Mouse (Mus musculus): Measurements from ENCODE around the gene Neurod2. TPM values are rescaled to one million over a fixed set of nuclear protein-coding genes. Genes with fewer than 3 reads are reported as not detected.

The Neurod2 gene
- total and polyA plus RNA-seq, 2 experiments from 2014 or later: 3.3 to 24.4 TPM

DNA sequence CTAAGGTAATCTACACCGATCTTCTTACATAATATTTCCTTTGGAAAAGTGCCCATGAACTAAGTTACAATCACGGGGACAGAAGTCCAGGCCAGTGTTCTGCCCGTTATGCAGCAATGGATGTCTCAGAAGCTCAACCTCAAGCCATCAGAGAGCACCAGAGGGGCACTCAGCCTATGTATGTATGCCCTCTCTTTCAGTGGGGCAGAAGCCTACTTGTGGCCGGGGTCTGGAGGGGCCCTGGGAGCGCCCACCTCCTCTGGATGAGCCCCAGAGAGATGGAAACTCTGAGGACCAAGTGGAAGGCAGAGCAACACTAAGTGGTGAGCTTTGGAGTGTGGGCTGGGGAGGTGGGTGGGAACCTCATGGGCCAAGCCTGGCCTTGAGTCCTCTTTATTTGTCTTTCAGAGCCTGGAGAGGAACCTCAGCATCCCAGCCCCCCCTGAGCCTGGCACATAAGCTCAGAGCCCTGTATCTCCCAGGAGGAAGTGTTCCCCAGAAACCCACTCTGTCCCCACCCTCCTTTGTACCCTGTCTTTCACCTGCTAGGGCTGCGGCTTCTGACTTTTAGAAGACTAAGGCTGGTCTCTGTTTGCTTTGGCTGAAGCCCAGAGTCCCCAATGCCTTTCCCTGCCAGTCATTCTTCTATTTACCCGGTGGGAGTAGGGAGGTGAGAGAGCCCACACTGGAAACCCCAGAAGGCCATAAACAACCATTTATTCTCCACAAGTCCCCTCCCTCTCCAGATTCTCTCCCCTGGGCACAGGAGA is 27.4 kb upstream of the Neurod2 start:
- no peak overlapping the region for H3K4me3 ChIP-seq (ENCODE audit: low read depth, low read length)
- no peak for TF ChIP-seq CTCF (IDR thresholded peaks at IDR 0.05)
- H3K4me1 ChIP-seq (ENCODE audit: insufficient read depth, low read length): peaks cover 16% of the 10 kb centered on the region
- peaks cover 12% of the 10 kb centered on the region; the same call in 1 of the 2 replicates for H3K27me3 ChIP-seq (ENCODE audit: insufficient read depth, low read length)
- H3K36me3 ChIP-seq (ENCODE audit: insufficient read depth, low read length): no peaks in the 10 kb centered on the region
- H3K9ac ChIP-seq (replicated peaks; ENCODE audit: low read length, poor library complexity, severe bottlenecking): no peak overlapping the region
- WGBS: 77% methylated on average over 7 of the region's 7 CpGs
- H3K27ac ChIP-seq (ENCODE audit: low read depth, low read length): no peak overlapping the region
- H3K9me3 ChIP-seq (ENCODE audit: low read length): no peaks in the 10 kb centered on the region
- ATAC-seq (ENCODE audit: low FRiP score) (no peak), DNase-seq (ENCODE audit: low spot score) (no peak)
- H3K4me2 ChIP-seq (ENCODE audit: low read depth, low read length, poor library complexity, severe bottlenecking): no peak overlapping the region

DNA sequence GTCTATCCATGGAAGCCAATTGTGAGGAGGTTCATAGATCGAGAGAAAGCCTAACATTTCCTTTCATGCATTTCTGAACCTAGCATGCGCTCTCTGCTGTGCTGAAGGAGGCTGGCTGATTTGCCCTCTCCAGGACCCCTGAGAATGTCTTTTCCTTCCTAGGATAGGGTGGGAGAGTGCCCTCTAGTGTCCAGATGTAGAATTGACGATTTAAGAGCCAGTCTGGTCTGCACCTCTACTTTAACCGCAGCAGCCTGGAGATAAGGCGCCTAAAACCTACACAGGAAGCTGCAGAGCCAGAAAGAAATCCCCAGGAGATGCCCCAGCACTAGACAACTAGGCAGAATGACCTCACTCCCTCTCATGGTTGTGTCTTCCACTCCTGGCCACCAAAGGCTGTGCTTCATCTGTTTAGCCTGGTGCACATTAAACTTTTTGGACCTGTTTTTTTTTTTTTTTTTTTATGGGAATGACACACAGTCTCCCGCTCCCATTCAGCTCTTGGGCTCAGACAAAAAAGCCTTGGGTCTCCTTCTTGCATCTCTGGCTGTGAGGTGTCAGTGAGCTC is 26.4 kb upstream of the Neurod2 start:
- Histone ChIP-seq H3K36me3 (ENCODE audit: insufficient read depth, low read length) (no peaks in the 10 kb centered on the region), H3K4me1 (ENCODE audit: insufficient read depth, low read length) (peaks cover 15% of the 10 kb centered on the region), H3K4me2 (ENCODE audit: low read depth, low read length, poor library complexity, severe bottlenecking) (no peak overlapping the region), H3K27me3 (ENCODE audit: insufficient read depth, low read length) (peaks cover 16% of the 10 kb centered on the region; the same call in 1 of the 2 replicates), H3K9ac (replicated peaks; ENCODE audit: low read length, poor library complexity, severe bottlenecking) (no peak overlapping the region), H3K9me3 (ENCODE audit: low read length) (no peaks in the 10 kb centered on the region), H3K4me3 (ENCODE audit: low read depth, low read length) (no peak overlapping the region), H3K27ac (ENCODE audit: low read depth, low read length) (no peak overlapping the region)
- peak; percentile 88 for TF ChIP-seq CTCF (IDR thresholded peaks at IDR 0.05)
- ATAC-seq (ENCODE audit: low FRiP score) (no peak), DNase-seq (ENCODE audit: low spot score) (peak; percentile 86)
- 9% methylated on average over 6 of the region's 6 CpGs for WGBS

DNA sequence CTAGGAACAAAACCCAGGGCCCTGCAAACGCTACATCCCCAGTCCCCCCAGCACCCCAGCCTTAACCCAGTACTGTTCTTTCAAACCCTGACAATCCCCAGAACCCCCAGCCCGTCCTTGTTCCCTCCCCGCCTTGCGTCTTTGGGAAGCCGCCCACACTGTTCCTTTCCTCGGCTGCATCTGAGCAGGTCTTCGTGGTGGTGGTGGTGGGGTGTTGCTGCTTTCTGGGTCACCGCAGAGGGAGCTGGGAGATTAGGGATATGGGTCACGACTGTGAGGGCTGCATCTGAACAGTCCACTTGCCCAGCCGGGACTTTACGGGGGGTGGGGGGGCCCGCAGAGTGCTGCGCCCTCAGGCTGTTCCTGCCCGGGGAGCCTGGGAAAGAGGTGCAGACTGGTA is 25.0 kb upstream of the Neurod2 start:
- Histone ChIP-seq H3K9ac (replicated peaks; ENCODE audit: low read length, poor library complexity, severe bottlenecking) (no peak overlapping the region), H3K4me3 (ENCODE audit: low read depth, low read length) (no peak overlapping the region), H3K36me3 (ENCODE audit: insufficient read depth, low read length) (no peaks in the 10 kb centered on the region), H3K27ac (ENCODE audit: low read depth, low read length) (no peak overlapping the region), H3K9me3 (ENCODE audit: low read length) (no peaks in the 10 kb centered on the region), H3K4me2 (ENCODE audit: low read depth, low read length, poor library complexity, severe bottlenecking) (no peak overlapping the region), H3K4me1 (ENCODE audit: insufficient read depth, low read length) (peaks cover 6% of the 10 kb centered on the region), H3K27me3 (ENCODE audit: insufficient read depth, low read length) (peaks cover 27% of the 10 kb centered on the region)
- no peak for DNase-seq (ENCODE audit: low spot score)
- WGBS: 66% methylated on average over 14 of the region's 14 CpGs
- ATAC-seq (ENCODE audit: low FRiP score): no peak
- TF ChIP-seq CTCF (IDR thresholded peaks at IDR 0.05): no peak

DNA sequence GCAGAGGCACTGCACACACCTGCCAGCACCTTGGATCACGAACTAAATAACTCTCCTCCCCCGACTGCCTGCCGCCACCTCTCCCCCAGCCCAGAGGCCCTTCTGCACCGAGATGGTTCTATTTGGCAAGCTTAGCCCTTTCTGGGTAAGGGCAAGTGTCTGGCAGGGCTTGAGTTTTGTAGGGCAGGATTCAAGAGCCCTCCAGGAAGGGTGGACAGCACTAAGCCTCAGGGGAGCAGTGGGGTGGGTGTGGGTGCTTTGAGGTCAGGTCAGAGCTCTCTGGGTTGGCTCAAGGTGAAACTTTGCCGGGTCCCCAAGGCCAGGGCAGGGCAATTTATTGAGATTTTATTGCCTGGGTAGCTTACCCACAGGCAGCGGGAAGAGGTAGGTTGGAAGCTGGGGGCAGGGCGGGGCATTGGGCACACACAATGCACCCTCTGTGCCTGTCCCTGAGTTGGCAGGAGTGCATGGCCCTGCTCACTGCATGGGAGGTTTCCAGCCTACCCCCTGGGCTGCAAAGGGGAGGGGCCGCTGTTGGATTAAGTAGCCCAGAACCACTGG is 24.3 kb upstream of the Neurod2 start:
- DNase-seq (ENCODE audit: low spot score): no peak
- 39% methylated on average over 8 of the region's 8 CpGs for WGBS

DNA sequence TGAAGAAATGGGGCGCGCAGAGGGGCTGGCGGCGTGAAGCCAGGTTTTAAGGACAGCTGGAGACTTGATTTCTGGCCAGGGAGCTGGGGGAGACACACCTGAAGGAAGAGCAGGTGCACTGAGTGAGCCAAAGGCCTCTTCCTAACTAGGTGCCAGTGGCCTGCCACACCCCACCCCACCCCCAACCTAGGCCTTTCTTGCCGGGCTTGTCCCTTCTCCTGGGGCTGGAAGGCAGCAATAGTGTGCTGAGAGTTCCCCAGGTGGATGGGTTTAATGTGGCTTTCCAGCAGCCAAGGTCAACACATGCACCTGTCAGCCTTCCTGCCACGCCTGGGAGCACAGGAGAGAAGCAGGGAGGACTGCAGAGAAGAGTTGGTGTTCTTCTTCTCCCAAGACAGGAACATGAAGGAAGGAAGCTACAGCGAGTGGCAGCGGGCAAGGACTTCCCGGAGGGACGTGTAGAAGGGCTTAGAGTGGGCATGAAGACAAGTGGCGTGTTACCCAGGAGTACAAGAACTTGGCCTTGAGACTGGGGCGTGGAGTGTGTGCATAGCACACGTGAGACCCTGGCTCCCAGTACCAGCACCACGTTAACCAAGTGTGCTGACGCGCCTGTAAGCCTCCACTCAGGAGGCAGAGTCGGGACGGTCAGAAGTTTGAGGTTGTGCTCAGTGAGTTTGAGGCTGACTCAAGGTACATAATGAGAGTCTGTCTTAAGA is 23.0 kb upstream of the Neurod2 start:
- Histone ChIP-seq H3K27ac (ENCODE audit: low read depth, low read length) (no peak overlapping the region), H3K4me1 (ENCODE audit: insufficient read depth, low read length) (no peaks in the 10 kb centered on the region), H3K9me3 (ENCODE audit: low read length) (no peaks in the 10 kb centered on the region), H3K9ac (replicated peaks; ENCODE audit: low read length, poor library complexity, severe bottlenecking) (no peak overlapping the region), H3K4me3 (ENCODE audit: low read depth, low read length) (no peak overlapping the region), H3K36me3 (ENCODE audit: insufficient read depth, low read length) (no peaks in the 10 kb centered on the region), H3K4me2 (ENCODE audit: low read depth, low read length, poor library complexity, severe bottlenecking) (no peak overlapping the region), H3K27me3 (ENCODE audit: insufficient read depth, low read length) (peaks cover 41% of the 10 kb centered on the region)
- WGBS: 76% methylated on average over 18 of the region's 18 CpGs
- DNase-seq (ENCODE audit: low spot score): no peak
- no peak for TF ChIP-seq CTCF (IDR thresholded peaks at IDR 0.05)
- no peak for ATAC-seq (ENCODE audit: low FRiP score)

More for the DNA sequence above, 24.3 kb upstream of the Neurod2 start:
- H3K9ac ChIP-seq (replicated peaks; ENCODE audit: low read length, poor library complexity, severe bottlenecking): no peak overlapping the region
- H3K36me3 ChIP-seq (ENCODE audit: insufficient read depth, low read length): no peaks in the 10 kb centered on the region
- TF ChIP-seq CTCF (IDR thresholded peaks at IDR 0.05): no peak
- H3K27me3 ChIP-seq (ENCODE audit: insufficient read depth, low read length): peaks cover 33% of the 10 kb centered on the region
- H3K4me1 ChIP-seq (ENCODE audit: insufficient read depth, low read length): 0 out of 2 replicates have a peak, but pooled peaks cover 3% of the 10 kb centered on the region
- H3K9me3 ChIP-seq (ENCODE audit: low read length): no peaks in the 10 kb centered on the region
- H3K4me3 ChIP-seq (ENCODE audit: low read depth, low read length): no peak overlapping the region
- no peak overlapping the region for H3K27ac ChIP-seq (ENCODE audit: low read depth, low read length)
- no peak for ATAC-seq (ENCODE audit: low FRiP score)
- no peak overlapping the region for H3K4me2 ChIP-seq (ENCODE audit: low read depth, low read length, poor library complexity, severe bottlenecking)

Data from midbrain, postnatal 0 days (tissue).